Mouse (Mus musculus) G1E-ER4 (cell line): ENCODE data around the gene Agmat. TPM values are rescaled to one million over a fixed set of nuclear protein-coding genes. Genes with fewer than 3 reads are reported as not detected.

Experiments used
- GATA1 ChIP-seq: IDR thresholded peaks from one replicate; pipeline ENCODE4 v1.8.0; 2012; ENCODE audit warnings: low read length, inconsistent platforms
- polyA plus RNA-seq: library from polyadenylated mRNA; stranded (reverse); fragments of >175 nt; gene quantifications from 2 replicates; pipeline ENCODE4 v1.2.3, GENCODE M21; 2012

Gene Agmat
- polyA plus RNA-seq = 0.10 and 0.19 TPM in 2 replicates

GRCm38 (mm10) chr4:141746578-141747346 lies at the start of gene Agmat:
Agmat (plus strand) TSS chr4:141746672.
- TF ChIP-seq GATA1 = no peak

GRCm38 (mm10) chr4:141704625-141705024 lies 41.8 kb upstream of the Agmat start:
- no peak for TF ChIP-seq GATA1

GRCm38 (mm10) chr4:141705331-141705730 lies 41.1 kb upstream of the Agmat start:
- TF ChIP-seq GATA1 = no peak

GRCm38 (mm10) chr4:141708005-141708404 lies 38.5 kb upstream of the Agmat start:
- TF ChIP-seq GATA1 = no peak

GRCm38 (mm10) chr4:141708971-141709370 lies 37.5 kb upstream of the Agmat start:
- no peak for TF ChIP-seq GATA1

GRCm38 (mm10) chr4:141711250-141711649 lies 35.2 kb upstream of the Agmat start:
- no peak for TF ChIP-seq GATA1

- no peak for TF ChIP-seq GATA1
These were observed 32.8 kb upstream of the Agmat start for GRCm38 (mm10) chr4:141713598-141714142.

- no peak for TF ChIP-seq GATA1
These were observed 31.4 kb upstream of the Agmat start for GRCm38 (mm10) chr4:141715027-141715426.

- TF ChIP-seq GATA1 = no peak
These were observed 28.8 kb upstream of the Agmat start for GRCm38 (mm10) chr4:141717633-141718032.

- no peak for TF ChIP-seq GATA1
These were observed 27.2 kb upstream of the Agmat start for GRCm38 (mm10) chr4:141719304-141719703.

GRCm38 (mm10) chr4:141720761-141721523 lies 25.5 kb upstream of the Agmat start:
- no peak for TF ChIP-seq GATA1

GRCm38 (mm10) chr4:141721961-141722360 lies 24.5 kb upstream of the Agmat start:
- TF ChIP-seq GATA1 = no peak

- no peak for TF ChIP-seq GATA1
These were observed 23.5 kb upstream of the Agmat start, which contains the start of gene Ddi2 for GRCm38 (mm10) chr4:141722731-141723672. Ddi2 (minus strand) TSS chr4:141723419.

- TF ChIP-seq GATA1 = no peak
These were observed 22.8 kb upstream of the Agmat start for GRCm38 (mm10) chr4:141723673-141724068.

- TF ChIP-seq GATA1 = no peak
These were observed 21.9 kb upstream of the Agmat start for GRCm38 (mm10) chr4:141724594-141724993.
